Mouse (Mus musculus): Measurements from ENCODE around the gene F2r. TPM values are rescaled to one million over a fixed set of nuclear protein-coding genes. Genes with fewer than 3 reads are reported as not detected.

The F2r gene
- total RNA-seq, 4 experiments from 2014 or later: 19.6 to 24.5 (median 21.5) TPM

- no peak for DNase-seq (ENCODE audit: low spot score)
Observed at GRCm38 (mm10) chr13:95632144-95632543, 13.9 kb upstream of the F2r start.

- no peak for DNase-seq (ENCODE audit: low spot score)
Observed at GRCm38 (mm10) chr13:95630747-95631146, 12.5 kb upstream of the F2r start.

- no peak for DNase-seq (ENCODE audit: low spot score)
Observed at GRCm38 (mm10) chr13:95629751-95630150, 11.5 kb upstream of the F2r start.

GRCm38 (mm10) chr13:95626696-95627095, 8.4 kb upstream of the F2r start:
- DNase-seq (ENCODE audit: low spot score): no peak

- no peak for DNase-seq (ENCODE audit: low spot score)
Observed at GRCm38 (mm10) chr13:95623042-95623441, 4.8 kb upstream of the F2r start.

- DNase-seq (ENCODE audit: low spot score): no peak
Observed at GRCm38 (mm10) chr13:95621563-95621962, 3.3 kb upstream of the F2r start.

- no peak for DNase-seq (ENCODE audit: low spot score)
Observed at GRCm38 (mm10) chr13:95618859-95619258, 572 bp upstream of the F2r start.

GRCm38 (mm10) chr13:95617671-95618171, 566 bp downstream of the F2r start:
- DNase-seq (ENCODE audit: low spot score): no peak

GRCm38 (mm10) chr13:95617082-95617670, 1.1 kb downstream of the F2r start:
- DNase-seq (ENCODE audit: low spot score): no peak

- no peak for DNase-seq (ENCODE audit: low spot score)
Observed at GRCm38 (mm10) chr13:95616512-95616911, 1.8 kb downstream of the F2r start.

GRCm38 (mm10) chr13:95614757-95615156, 3.5 kb downstream of the F2r start:
- no peak for DNase-seq (ENCODE audit: low spot score)

- DNase-seq (ENCODE audit: low spot score): no peak
Observed at GRCm38 (mm10) chr13:95612243-95612642, 6.0 kb downstream of the F2r start.

- no peak for DNase-seq (ENCODE audit: low spot score)
Observed at GRCm38 (mm10) chr13:95611752-95612151, 6.5 kb downstream of the F2r start.

GRCm38 (mm10) chr13:95610786-95611562, 7.3 kb downstream of the F2r start:
- peak; percentile 71 for DNase-seq (ENCODE audit: low spot score)

- DNase-seq (ENCODE audit: low spot score): no peak
Observed at GRCm38 (mm10) chr13:95609088-95609420, 9.2 kb downstream of the F2r start.

- DNase-seq (ENCODE audit: low spot score): no peak
Observed at GRCm38 (mm10) chr13:95608416-95609087, 9.7 kb downstream of the F2r start.

GRCm38 (mm10) chr13:95607019-95607418, 11.3 kb downstream of the F2r start:
- no peak for DNase-seq (ENCODE audit: low spot score)

GRCm38 (mm10) chr13:95604288-95604687, 14.0 kb downstream of the F2r start:
- no peak for DNase-seq (ENCODE audit: low spot score)

GRCm38 (mm10) chr13:95599833-95600359, 18.4 kb downstream of the F2r start:
- DNase-seq (ENCODE audit: low spot score): no peak

- no peak for DNase-seq (ENCODE audit: low spot score)
Observed at GRCm38 (mm10) chr13:95598232-95598920, 19.9 kb downstream of the F2r start.

GRCm38 (mm10) chr13:95597578-95597977, 20.7 kb downstream of the F2r start:
- DNase-seq (ENCODE audit: low spot score): no peak

- no peak for DNase-seq (ENCODE audit: low spot score)
Observed at GRCm38 (mm10) chr13:95596689-95597088, 21.6 kb downstream of the F2r start.

Data from heart, adult 8-10 months (tissue).